Mouse (Mus musculus) v-Abl transformed pro-B cells (cell line): Measurements from ENCODE around the gene Arih2.
"Not testable (repeated sequence)": the region's sequence is repeated elsewhere in the genome, so short reads cannot be mapped to it uniquely, and the experiment has no call there.

ENCODE experiments used
- in situ Hi-C, 2 experiments: fragments of 400-800 bp; cut with MboI; formaldehyde crosslinking; loops; one replicate each; pipeline ENCODE4 v1.15.1; 2025; ENCODE audit not compliant: unreplicated experiment in 2 of 2

Gene Arih2

DNA sequence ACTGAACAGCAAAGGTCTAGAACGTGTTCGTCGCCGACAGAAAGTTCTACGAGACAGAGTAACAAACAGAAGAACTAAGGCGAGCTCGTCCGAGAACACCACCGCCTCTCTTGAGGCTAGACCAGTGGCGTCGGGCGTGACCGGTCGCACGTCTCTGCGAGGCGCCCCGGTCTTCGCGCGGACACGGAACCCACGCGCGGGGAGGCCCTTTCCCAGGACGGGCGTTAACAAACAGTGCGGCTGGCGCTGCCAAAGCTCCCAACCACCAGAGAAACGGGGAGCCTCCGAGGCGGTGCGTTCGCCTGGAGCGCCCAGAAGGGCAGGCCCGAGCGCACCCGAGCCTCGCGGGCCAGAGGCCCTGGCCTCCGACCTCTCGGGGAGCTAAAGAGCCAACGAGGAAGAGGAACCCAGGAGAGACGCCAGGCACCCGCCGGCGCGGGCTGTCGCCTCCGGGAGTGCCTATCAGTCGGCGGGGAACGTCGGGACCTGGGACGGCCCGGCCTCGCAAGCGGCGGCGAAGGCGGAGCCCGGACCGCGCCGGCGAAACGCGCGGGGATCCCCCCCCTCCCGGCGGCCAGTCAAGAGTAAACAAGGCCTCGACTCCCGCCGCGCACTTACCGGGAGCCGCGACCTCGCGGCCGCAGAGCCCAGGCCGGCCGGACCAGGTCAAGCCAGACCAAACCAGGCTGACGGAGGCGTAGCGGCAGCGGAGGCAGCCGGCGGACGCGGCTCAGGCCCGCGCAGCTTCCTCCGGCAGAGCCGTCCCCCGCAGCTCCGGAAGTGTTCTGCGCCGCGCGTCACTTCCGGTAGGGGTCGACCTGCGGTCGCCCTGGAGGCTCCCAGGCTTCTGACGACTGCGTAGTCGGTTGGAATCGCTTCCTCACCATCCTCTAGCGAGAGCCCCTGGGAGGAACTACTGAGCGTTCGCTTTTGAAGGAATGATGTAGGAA is at the start of gene Arih2:
Gene Arih2, minus strand, starts transcription at position 776 of the 950 bp plus-strand sequence.
- in situ Hi-C loops = no loop called here

DNA sequence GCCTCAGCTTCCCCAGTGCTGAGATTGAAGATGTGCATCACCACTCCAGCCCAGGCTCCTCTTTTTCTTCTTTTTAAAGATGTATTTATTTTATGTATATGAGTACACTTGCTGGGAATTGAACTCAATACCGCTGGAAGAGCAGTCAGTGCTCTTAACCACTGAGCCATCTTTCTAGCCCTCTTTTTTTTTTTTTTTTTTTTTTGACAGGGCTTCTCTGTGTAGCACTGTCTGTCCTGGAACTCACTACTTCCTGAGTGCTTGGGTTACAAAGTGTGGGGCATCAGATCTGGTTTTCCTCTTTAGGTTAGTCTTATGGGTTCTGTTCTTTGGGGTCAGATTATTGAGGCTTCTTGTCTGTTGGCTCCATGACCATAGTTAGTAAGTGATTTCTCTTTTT is 45.3 kb upstream of the Arih2 start:
- in situ Hi-C loops = no loop called here

DNA sequence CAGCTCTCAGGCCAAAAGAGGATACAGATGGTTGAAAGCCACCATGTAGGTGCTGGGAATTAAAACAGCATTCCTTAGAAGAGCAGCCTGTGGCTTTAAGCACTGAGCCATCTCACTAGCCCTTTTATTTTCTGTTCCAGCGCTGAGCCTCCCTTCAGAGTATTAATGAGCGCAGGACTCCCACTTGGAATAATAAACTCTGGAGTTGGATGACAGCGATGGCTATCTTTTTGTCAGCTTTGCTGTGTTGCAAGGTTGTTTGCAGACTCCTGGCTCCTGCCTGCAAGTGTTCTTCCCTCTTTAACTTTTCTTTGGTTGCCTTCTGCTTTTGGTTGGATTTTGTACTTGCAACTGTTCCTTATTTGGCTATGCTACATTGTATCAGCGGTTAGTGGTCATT is 44.8 kb upstream of the Arih2 start:
- in situ Hi-C loops = no loop called here

DNA sequence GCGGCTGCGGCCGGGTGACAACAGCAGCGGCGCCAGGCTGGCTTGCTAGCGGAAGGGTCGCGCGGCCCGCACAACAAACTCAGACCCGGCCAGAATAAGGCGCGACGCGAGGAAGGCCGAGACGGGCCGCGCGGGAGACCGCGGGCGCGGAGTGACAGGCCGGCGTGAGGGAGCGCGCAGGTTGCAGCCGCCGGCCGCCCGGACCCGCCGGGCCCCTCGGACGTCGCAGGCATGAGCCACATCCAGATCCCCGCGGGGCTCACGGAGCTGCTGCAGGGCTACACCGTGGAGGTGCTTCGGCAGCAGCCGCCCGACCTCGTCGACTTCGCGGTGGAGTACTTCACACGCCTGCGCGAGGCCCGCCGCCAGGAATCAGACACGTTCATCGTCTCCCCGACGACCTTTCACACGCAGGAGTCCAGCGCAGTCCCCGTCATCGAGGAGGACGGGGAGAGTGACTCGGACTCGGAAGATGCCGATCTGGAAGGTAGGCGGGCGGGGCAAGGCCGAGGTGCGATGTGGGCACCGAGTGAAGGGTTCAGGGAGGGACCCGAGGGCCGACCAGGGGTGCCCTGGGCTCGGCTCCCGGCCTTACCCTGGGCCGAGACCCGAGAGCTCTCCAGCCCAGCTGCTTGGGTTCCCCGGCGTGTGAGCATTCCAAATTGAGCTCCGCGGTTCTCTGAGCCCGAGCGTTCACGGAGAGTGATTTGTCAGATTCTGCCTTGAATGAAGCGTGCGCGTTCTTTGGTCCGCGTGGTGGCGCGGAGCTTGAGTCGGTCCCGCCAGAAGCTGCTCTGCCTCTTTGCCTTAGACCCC is 43.2 kb upstream of the Arih2 start:
- in situ Hi-C loops = no loop called here

DNA sequence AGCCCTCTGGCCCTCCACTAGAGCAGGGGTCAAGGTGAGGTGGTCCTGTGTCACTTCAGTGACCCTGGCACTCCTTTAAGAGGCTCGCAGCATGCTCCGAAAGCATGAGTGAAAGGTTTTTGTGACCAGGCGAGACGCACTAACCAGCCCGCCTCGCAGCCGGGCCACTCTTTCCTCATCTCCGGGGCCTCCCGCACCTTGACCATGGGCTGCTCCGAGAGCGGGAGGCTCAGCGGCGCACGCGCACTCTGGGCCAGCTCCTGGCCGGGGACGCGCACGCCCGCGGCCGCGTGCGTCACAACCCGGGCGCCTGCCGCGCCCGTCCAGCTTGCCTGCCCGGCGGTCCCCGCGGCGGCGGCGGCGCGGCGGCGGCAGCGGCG is 42.6 kb upstream of the Arih2 start:
- in situ Hi-C loops = no loop called here

DNA sequence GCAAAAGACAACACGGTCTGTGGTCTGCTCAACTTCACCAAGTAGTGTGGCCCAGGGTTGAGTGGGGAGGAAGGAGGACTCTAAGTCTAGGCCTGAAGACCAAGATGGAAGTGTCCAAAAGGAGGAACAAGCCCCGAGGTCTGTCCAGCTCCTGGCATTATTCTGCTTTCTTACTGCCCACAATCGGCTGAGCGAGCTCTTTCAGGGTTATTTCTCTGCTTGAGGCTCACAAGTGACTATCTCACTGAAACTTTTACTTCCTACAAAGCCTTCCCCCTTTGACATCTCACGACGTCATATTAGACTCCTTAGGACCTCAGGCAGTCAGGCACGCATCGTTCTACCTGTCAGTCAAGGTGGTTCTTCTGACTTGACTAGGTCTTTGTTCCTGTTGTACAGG is 42.2 kb upstream of the Arih2 start:
- in situ Hi-C loops = no loop called here

DNA sequence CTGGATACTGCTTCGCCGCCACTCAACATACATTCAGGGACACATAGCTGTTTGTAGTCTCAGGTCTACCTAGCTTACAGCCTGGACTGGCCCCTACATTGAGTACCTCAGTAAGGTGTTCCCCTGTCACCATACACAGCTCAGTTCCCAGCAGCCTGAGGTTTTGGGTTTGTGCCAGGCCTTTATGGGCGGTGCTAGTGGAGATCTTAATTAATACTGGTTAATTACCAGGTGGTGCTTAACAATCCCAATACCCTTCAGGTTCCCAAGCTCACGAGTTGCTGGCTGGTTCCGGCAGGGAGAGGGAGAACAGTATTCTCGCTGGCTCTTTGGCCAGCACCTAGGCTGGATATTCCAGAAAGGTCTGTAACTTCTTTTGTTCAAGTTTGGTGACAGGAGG is 41.7 kb upstream of the Arih2 start:
- in situ Hi-C loops = no loop called here

DNA sequence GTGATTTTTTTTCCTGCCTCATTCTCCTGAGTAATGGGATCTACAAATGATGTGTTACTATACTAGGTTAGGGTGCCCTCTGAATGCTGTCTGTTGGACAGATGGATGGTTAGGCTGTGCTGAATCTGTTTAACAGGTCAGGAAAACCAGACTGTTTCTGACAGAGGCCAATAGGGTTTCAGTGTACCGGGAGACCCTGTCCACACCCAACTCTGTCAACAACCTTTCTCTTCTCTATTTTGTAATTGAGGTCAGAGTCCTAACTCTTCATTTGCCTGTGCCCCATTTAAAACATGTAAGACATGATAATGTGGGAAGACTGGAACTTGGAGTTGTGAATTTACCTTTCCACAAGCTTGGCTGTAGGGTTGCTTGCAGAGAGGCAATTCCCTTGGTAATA is 40.8 kb upstream of the Arih2 start:
- in situ Hi-C loops = no loop called here

DNA sequence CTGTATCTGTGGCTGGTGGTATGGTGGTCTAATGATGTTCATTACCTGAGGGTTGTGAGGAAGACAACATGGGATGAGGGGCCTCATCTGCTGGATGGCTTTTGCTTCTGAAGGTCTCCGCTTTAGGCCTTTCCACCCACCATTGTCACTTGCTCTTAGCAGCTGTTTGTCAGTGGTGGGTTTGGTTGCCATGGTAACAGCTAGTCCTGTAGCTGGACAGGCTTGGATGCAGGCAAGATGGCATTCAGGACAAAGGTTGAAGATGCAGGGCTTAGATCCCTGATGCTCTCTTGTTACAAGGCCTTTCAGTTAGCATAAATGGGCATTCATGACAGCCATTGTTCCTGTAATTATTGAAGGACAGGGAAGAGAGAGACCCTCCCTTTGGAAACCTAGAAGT is 39.9 kb upstream of the Arih2 start, which contains the start of gene Prkar2a:
Gene Prkar2a, plus strand, starts transcription at position 209 of the 400 bp plus-strand sequence.
- in situ Hi-C loops = no loop called here

DNA sequence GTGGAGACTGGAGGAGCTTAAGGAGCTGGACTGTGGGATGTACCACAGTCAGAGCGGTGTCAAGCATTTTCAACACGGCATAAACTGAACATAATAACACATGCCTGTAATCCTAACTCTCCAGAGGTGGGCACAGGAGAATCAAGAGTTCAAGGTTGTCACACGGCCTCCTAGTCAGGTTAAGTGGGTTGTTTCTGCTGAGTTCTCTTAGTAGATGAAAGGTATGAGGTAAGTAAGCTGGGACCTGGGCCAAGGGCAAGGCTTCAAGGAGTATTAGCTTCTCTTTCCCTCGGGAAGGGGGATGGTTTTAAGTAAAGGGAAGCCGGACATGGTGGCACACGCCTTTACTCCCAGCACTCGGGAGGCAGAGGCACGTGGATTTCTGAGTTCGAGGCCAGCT is 39.3 kb upstream of the Arih2 start:
- in situ Hi-C loops = no loop called here

DNA sequence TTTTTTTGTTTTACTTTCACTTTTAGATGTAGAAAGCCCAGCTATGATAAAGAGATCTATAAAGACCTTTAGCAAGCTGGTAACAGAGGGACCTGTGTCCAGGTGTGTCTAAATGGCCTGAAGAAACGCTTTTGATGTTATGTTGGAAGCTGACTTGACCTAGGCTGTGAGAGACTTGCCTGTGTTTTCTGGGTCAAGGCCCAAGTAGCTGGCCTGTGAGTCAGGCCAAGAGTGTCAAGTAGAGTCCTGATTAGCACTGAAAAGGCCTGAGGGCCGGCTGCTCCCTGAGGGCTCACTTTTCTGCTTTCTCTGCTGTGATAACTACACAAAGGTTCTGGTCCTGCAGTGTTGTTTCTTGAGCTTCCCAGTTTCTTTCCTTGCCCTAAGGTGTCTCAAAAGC is 38.5 kb upstream of the Arih2 start:
- in situ Hi-C loops = no loop called here

DNA sequence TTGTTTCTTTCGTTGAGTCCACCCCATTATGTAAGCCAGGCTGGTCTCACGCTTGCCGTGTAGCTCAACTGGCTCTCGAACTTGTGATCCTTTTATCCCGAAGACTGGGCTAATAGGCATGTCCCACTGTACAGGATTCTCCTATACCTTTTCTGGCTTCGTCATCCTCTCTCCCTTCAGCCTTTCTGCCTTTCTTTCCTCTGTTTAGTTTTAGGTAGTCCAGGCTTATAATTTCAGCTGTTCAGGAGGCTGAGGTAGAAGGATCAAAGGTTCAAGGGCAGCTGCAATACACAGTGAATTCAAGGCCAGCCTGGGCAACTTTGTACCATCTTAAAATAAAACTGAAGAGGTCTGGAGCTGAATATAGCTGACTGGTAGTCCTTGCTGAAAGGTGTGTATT is 38.0 kb upstream of the Arih2 start:
- in situ Hi-C loops = no loop called here

DNA sequence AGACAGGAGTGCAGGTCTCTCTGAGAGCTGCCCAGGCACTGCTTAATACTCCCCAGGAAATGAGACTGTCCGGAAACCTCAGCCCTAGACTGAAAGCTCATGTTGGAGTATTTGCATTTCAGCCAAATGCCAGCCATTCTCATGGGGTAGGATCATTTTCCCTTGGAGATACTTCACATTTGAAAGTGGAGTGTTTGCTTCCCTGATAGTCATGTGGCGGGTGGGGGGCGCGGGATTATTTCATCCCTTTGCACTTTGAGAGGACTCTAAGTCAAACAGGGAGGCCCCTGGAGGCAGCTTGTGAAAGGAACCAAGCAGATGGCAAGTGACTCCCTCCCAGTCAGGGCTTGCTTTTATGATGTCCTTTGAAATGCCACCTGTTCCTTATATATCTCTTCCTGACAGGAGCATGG is 37.3 kb upstream of the Arih2 start:
- in situ Hi-C loops = no loop called here

DNA sequence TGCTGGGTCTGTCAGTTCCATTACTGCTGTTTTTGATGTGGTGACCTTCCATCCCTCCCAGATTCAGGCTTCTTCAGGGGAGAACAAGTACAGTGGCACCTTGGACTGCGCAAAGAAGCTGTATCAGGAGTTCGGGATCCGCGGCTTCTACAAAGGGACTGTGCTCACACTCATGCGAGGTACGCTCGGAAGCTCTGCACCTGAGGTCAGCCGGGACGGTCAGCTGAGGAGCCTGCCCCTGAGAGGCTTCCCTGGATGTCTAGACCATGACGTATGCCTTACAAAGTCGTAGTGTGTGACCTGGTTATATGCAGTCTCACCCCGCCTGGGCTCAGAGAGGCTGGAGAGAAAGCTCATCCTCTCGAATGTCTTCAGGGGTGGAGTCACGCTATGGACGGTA is 30.8 kb upstream of the Arih2 start:
- in situ Hi-C loops = no loop called here

DNA sequence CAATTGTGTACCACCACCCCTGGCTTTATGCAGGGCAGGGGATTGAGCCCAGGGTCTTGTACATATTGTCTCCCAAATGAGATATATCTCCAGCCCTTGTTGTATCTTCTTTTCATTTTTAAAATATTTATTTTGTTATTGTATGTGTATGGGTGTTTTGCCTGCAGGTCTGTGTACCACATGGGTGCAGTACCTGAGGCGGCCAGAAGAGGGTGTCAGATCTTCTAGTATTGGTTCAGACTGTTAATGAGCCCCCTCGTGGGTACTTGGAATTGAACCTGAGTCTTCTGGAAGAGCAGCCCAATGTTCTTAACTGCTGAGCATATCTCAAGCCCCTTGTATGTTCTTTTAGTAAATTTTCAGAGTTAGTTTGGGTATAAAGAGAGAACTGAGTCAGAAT is 24.0 kb upstream of the Arih2 start:
- in situ Hi-C loops = loop anchor here (5.0 kb wide), 2 partner anchors 134 to 139 kb away; partner anchors contain the start of gene Nckipsd (in 1 of the 2)

DNA sequence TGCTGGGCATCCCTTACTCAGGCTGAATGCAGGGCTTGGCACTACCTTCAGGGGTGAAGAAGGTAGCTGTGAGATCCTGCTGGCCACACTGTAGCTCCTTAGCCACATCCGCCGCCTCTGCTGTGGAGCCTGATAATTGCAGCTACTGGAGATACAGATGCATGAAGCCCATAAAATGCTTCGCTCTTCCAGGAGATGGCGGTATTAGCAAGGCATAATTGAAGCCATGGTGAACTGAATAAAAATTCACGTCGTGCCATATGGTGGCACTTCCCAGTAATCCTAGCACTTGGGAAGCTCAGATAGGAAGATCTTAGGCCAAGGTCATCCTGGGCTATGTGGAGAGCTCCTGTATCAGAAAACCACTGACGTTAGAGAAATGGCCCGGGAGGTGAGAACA is 20.7 kb upstream of the Arih2 start:
- in situ Hi-C loops = loop anchor here (5.0 kb wide), 2 partner anchors 137 to 142 kb away; partner anchors contain the start of gene Nckipsd (in 1 of the 2)

DNA sequence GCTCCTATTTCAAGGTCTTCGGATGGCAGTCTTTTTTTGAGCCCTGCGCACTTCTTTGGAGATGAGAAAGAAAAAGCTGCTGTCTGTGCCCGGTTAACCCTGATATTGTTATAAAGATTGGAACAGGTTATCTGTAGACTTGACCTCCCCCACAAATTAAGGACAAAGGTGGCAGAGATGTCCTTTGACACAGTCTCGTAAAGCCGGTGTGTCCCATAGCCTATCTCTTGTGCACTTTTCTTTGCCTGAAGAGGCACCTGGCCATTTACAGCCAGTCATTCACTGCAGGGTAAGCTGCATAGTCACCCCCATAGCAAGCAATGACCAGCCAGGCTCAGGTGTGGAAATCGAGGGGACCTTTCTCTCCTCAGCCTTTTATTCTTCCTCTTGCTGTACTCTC is 13.5 kb upstream of the Arih2 start:
- in situ Hi-C loops = no loop called here

DNA sequence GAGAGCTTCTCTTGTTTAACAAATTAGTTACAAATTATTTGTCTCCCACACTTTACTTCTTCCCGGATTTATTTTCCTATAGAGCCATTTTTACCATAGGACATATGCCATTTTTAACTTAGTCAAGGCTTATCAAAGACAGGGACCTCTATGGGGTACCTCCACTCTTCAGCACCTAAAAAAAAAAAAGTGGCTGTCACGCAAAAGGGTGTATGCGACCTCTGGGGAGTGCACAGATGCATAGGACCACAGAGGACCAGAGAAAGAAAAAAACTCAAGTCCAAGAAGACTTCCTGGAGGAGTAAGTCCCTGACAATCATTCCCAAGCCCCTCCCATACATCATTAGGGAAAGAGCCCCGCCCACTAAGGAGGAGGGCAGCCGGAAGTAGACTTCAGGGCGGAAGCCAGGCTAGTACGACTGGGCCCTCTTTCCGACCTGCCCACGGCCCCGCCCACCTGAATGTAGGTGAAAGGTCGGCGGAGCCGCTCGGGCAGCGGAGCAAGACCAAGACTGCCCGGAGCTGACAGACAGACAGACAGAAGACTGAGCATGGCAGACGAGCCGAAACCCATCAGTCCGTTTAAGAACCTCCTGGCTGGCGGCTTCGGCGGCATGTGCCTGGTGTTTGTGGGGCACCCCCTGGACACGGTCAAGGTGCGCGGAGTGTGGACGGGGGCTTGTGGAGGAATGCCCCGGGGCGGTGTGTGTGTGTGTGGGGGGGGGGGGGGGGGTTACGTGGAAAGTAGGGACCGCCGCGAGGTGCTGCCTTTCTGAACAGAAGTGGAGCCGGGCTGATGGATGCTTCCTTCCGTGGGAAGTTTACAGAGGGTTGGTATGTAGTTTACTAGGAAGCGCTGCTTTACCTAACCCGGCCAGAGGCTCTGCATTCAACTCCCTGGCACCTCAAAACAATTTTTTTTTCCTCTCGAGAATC is 12.8 kb upstream of the Arih2 start, which contains the start of gene Slc25a20:
Gene Slc25a20, plus strand, starts transcription at position 412 of the 936 bp plus-strand sequence.
- in situ Hi-C loops = no loop called here

DNA sequence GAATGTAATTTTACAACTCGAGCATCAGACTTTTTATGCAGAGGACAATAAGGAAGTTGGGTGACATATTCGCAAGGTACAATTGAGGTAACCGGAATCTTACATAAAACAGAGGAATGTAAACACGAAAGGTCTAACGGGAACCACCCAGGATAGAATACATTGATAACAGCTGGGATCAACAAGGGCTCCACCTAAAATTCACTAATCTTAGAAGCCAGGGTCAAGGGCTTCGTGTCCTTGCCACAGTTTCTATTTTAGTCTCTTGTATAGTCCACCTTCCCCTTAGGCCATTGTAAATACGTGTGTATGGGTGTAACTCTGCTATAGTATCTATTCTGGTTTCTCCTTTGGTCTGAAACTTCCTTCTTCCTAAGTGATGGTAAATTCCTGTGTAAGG is 6.7 kb upstream of the Arih2 start:
- in situ Hi-C loops = not testable (repeated sequence)
